Mouse (Mus musculus): ENCODE results near the gene Srd5a1. TPM values are rescaled to one million over a fixed set of nuclear protein-coding genes. Genes with fewer than 3 reads are reported as not detected.

The Srd5a1 gene
- polyA plus RNA-seq, 1 experiment = 3.2 TPM

DNA sequence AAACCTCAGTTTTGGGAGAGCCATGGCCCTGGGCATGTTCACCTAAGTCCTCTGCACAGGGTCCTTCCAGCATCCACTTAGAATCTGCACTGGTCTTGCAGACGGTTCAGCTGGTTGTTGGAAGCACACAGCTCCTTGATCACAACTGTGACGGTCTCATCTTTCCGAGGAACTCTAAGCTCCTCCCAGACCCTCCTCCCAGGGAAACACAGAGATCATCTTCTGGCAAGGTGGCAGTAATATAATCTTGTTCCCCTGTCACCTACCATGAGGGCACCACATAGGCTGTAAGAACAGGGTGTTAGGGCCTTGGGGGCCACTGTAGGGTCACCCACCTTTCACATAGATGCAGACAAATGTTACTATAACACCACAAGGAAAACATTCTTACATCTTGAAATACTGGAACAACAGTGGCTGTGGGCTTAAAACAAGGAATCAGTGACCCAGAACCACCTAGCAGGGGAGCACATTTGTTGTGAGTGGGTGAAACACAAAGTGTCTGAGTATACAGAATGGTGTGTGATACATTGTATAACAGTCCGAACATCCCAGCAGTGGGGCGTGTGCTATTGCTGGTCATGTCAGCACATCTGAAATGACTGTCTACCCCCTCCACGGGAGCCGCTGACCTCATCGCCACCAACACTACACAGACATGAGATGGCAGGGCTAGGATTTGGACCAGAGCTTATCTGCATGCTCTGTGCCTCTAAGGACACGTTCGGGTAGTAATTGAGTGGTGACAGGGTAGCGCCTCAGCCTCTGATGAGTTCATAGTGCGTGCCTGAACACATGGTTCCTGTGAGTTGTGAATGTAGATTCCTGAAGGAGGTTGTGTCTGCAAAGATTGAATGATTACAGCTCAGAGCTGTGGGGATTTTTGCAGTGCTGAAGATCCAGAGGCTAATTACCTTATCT lies 48.3 kb downstream of the Srd5a1 start:
- Histone ChIP-seq H3K4me3 (replicated peaks) (peak overlapping the region; percentile 2), H3K36me3 (replicated peaks; ENCODE audit: low read length) (no peaks in the 10 kb centered on the region), H3K27me3 (replicated peaks) (peaks cover 6% of the 10 kb centered on the region), H3K4me1 (0 out of 2 replicates have a peak, but pooled peaks cover 3% of the 10 kb centered on the region), H3K9me3 (no peaks in the 10 kb centered on the region)
- TF ChIP-seq GATA1 (IDR thresholded peaks at IDR 0.05; ENCODE audit: borderline replicate concordance, low read length) (no peak), FLI1 (IDR thresholded peaks at IDR 0.05; ENCODE audit: low read length) (no peak)

DNA sequence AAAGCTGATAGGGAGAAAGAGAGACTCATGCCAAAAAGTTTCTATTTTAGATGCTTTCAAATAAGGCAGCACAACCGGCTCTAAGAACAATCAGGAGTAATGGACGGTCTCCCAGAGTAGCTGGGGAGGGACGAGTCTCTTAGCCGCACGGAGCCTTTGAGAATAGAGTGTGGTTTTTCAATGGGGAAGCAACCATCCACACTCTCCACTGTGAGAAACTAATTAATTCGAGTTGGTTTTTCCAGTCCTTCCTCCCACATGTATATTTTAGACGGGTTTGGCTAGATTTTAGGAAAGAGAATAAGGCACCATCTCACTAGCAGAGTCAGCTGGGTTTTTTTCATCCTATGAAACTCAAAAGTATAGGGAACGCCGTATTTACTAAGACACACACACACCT lies 49.2 kb downstream of the Srd5a1 start:
- 0 out of 2 replicates have a peak, but pooled peaks cover 3% of the 10 kb centered on the region for H3K4me1 ChIP-seq
- TF ChIP-seq FLI1 (IDR thresholded peaks at IDR 0.05; ENCODE audit: low read length) (no peak), GATA1 (IDR thresholded peaks at IDR 0.05; ENCODE audit: borderline replicate concordance, low read length) (no peak)

DNA sequence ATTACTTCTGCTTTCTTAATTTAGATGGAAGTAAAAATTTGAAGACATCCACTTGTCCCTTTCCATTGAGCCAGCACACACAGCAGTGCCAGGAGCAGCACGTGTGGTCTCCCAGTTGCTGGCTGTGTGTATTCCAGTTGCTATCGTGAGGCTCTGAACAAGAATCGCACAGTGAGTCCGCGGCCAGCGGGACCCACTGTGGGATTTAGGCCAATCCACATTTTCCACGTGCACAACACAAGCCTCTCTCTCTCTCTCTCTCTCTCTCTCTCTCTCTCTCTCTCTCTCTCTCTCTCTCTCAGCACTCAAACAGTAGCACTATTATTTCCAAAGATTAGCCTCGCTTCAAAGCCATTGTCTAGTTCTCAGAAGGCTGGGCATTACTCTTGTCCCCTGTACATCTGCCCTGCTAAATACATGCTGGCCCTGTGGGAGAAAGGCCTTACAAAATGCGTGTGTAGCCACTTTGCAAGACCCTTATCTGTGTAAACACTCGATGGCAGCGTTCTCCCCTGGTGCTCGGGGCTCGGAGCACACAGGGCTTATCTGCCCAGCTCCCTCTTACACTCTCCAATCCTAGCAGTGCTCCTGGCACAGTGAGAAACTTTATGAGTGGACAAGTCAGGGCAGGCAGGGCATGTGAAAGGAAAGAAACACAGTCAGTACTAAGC lies 51.8 kb downstream of the Srd5a1 start:
- Histone ChIP-seq H3K9me3 (no peaks in the 10 kb centered on the region), H3K36me3 (replicated peaks; ENCODE audit: low read length) (no peaks in the 10 kb centered on the region), H3K4me1 (0 out of 2 replicates have a peak, but pooled peaks cover 3% of the 10 kb centered on the region), H3K27me3 (replicated peaks) (peaks cover 8% of the 10 kb centered on the region), H3K4me3 (replicated peaks) (no peak overlapping the region)
- TF ChIP-seq FLI1 (IDR thresholded peaks at IDR 0.05; ENCODE audit: low read length) (no peak), GATA1 (IDR thresholded peaks at IDR 0.05; ENCODE audit: borderline replicate concordance, low read length) (no peak)

More for the DNA sequence above, 49.2 kb downstream of the Srd5a1 start:
- Histone ChIP-seq H3K9me3 (no peaks in the 10 kb centered on the region), H3K4me3 (replicated peaks) (no peak overlapping the region), H3K27me3 (replicated peaks) (peaks cover 8% of the 10 kb centered on the region), H3K36me3 (replicated peaks; ENCODE audit: low read length) (no peaks in the 10 kb centered on the region)

GRCm38 (mm10) chr13:69558098-69558660 lies 53.1 kb downstream of the Srd5a1 start:
- Histone ChIP-seq H3K4me1 (0 out of 2 replicates have a peak, but pooled peaks cover 3% of the 10 kb centered on the region), H3K4me3 (replicated peaks) (no peak overlapping the region), H3K9me3 (no peaks in the 10 kb centered on the region), H3K36me3 (replicated peaks; ENCODE audit: low read length) (no peaks in the 10 kb centered on the region), H3K27me3 (replicated peaks) (peaks cover 10% of the 10 kb centered on the region)
- TF ChIP-seq FLI1 (IDR thresholded peaks at IDR 0.05; ENCODE audit: low read length) (no peak), GATA1 (IDR thresholded peaks at IDR 0.05; ENCODE audit: borderline replicate concordance, low read length) (no peak)

DNA sequence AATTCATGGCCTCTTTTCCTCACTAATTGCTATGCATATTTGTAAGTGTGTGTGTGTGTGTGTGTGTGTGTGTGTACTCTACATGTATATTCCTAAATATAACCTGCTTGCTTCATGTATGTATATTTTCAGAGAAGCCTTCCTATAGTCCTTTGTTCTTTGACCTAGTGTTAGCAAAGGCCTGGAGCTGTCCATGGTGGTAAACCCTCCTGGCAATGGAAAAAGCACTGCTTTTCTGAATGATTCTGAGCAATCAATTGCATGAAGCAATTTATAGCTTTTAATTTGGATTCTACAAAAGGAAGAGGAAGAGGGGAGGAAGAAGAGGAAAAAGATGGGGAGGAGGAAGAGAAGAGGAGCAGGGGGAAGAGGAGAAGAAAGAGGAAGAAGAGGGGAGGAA lies 54.5 kb downstream of the Srd5a1 start:
- TF ChIP-seq FLI1 (IDR thresholded peaks at IDR 0.05; ENCODE audit: low read length) = no peak
- no peak for TF ChIP-seq GATA1 (IDR thresholded peaks at IDR 0.05; ENCODE audit: borderline replicate concordance, low read length)

GRCm38 (mm10) chr13:69555957-69556482 lies 55.2 kb downstream of the Srd5a1 start:
- no peak for TF ChIP-seq GATA1 (IDR thresholded peaks at IDR 0.05; ENCODE audit: borderline replicate concordance, low read length)
- no peak for TF ChIP-seq FLI1 (IDR thresholded peaks at IDR 0.05; ENCODE audit: low read length)

More for the DNA sequence above, 54.5 kb downstream of the Srd5a1 start:
- peaks cover 7% of the 10 kb centered on the region for H3K27me3 ChIP-seq (replicated peaks)
- H3K4me3 ChIP-seq (replicated peaks) = no peak overlapping the region
- no peaks in the 10 kb centered on the region for H3K36me3 ChIP-seq (replicated peaks; ENCODE audit: low read length)
- H3K4me1 ChIP-seq = 0 out of 2 replicates have a peak, but pooled peaks cover 3% of the 10 kb centered on the region
- no peaks in the 10 kb centered on the region for H3K9me3 ChIP-seq

GRCm38 (mm10) chr13:69555045-69555444 lies 56.2 kb downstream of the Srd5a1 start:
- Histone ChIP-seq H3K4me3 (replicated peaks) (no peak overlapping the region), H3K36me3 (replicated peaks; ENCODE audit: low read length) (no peaks in the 10 kb centered on the region), H3K9me3 (0 out of 2 replicates have a peak, but pooled peaks cover 4% of the 10 kb centered on the region), H3K4me1 (0 out of 2 replicates have a peak, but pooled peaks cover 3% of the 10 kb centered on the region), H3K27me3 (replicated peaks) (peaks cover 10% of the 10 kb centered on the region)
- TF ChIP-seq FLI1 (IDR thresholded peaks at IDR 0.05; ENCODE audit: low read length) = no peak
- no peak for TF ChIP-seq GATA1 (IDR thresholded peaks at IDR 0.05; ENCODE audit: borderline replicate concordance, low read length)

More at GRCm38 (mm10) chr13:69555957-69556482, 55.2 kb downstream of the Srd5a1 start:
- Histone ChIP-seq H3K4me1 (0 out of 2 replicates have a peak, but pooled peaks cover 3% of the 10 kb centered on the region), H3K9me3 (0 out of 2 replicates have a peak, but pooled peaks cover under 1% of the 10 kb centered on the region), H3K4me3 (replicated peaks) (no peak overlapping the region), H3K36me3 (replicated peaks; ENCODE audit: low read length) (no peaks in the 10 kb centered on the region), H3K27me3 (replicated peaks) (peaks cover 7% of the 10 kb centered on the region)

DNA sequence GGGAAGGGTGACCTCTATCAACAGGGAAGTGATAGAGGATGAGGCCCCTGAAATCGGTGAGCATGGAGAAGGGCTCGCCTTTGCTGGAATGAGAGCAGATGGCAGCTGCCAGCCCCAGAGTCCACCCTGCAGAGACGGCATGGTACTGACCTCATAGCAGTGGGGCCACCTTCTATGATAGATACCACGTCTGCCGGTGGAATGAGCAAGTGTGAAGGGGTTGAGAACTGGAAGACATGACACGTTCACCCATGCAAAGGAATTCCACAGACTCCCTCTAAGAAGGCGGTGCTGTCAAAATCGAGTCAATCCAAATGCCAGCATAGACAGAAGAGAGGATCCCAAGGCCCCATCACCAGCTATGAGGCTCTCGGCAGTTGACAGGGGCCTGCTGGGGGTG lies 57.0 kb downstream of the Srd5a1 start:
- Histone ChIP-seq H3K4me3 (replicated peaks) (no peak overlapping the region), H3K27me3 (replicated peaks) (peaks cover 14% of the 10 kb centered on the region), H3K4me1 (no peaks in the 10 kb centered on the region), H3K36me3 (replicated peaks; ENCODE audit: low read length) (no peaks in the 10 kb centered on the region), H3K9me3 (0 out of 2 replicates have a peak, but pooled peaks cover 4% of the 10 kb centered on the region)
- no peak for TF ChIP-seq FLI1 (IDR thresholded peaks at IDR 0.05; ENCODE audit: low read length)
- TF ChIP-seq GATA1 (IDR thresholded peaks at IDR 0.05; ENCODE audit: borderline replicate concordance, low read length) = no peak

DNA sequence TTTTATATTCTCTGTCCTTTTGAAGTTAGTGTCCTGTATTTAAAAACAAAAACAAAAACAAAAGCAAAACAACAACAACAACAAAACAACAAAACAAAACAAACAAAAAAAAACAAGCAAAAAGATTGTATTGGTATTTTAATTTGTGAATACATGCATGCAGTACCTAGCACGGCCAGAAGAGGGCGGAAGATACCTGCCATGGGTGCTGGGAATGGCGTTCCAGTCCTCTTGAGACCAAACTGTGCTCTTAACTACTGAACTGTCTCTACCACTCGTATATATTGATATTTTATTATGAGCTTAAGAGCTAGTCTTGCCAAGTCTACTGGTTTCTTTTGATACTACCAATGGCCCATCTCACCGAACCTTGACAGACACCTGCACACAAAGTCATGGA lies 58.2 kb downstream of the Srd5a1 start:
- Histone ChIP-seq H3K4me1 (no peaks in the 10 kb centered on the region), H3K27me3 (replicated peaks) (peaks cover 12% of the 10 kb centered on the region), H3K9me3 (0 out of 2 replicates have a peak, but pooled peaks cover 4% of the 10 kb centered on the region), H3K36me3 (replicated peaks; ENCODE audit: low read length) (no peaks in the 10 kb centered on the region), H3K4me3 (replicated peaks) (no peak overlapping the region)
- TF ChIP-seq FLI1 (IDR thresholded peaks at IDR 0.05; ENCODE audit: low read length) = no peak
- TF ChIP-seq GATA1 (IDR thresholded peaks at IDR 0.05; ENCODE audit: borderline replicate concordance, low read length) = no peak

Data from megakaryocyte, embryonic 14.5 days (primary cell).